Comparison of ENCODE assay signal across 12 mouse cellular contexts in the genomic region with DNA sequence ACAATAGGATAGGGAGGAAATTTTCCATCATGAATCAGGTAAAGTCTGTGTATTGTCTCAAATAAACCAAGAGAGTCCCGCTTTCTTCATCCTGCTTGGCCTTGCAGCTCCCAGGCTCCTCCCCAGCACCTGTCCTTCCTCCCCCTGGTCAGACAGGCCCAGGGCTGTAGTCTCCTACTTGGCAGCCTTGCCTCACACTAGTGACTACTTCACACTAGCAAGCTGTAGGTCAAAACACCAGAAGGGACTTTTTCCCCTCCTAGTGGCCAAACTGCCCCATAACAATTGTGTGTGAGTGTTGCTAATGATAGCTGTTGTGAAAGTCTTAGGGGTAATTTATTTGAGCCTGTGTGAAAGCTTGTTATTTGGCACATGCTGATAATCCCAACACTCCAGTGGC.
DNase-seq lines count a peak whose midpoint lies in the region; ATAC-seq lines count a peak whose summit lies in the region.
"Had no signal": no experiment of that assay in that cellular context is flagged by ENCODE, and none has a peak within 500 bp of the region (broad histone marks: within the 10 kb centered on the region; RNA-seq: fewer than 3 reads in every experiment).

No protein-coding gene starts in this region.

- WGBS in kidney, embryonic 15.5 days, result 87% methylated on average over 1 of the region's 1 CpGs

- no peaks in the 10 kb centered on the region for H3K9me3 ChIP-seq in kidney, embryonic 15.5 days (replicated peaks)
- H3K9me3 ChIP-seq: forebrain, embryonic 15.5 days; hindbrain, embryonic 12.5 days; limb, embryonic 15.5 days; neural tube, embryonic 13.5 days had no signal

- H3K4me3 ChIP-seq in kidney, embryonic 15.5 days (replicated peaks), result no peak overlapping the region
- H3K4me3 ChIP-seq: forebrain, embryonic 15.5 days; hindbrain, embryonic 12.5 days; limb, embryonic 15.5 days; neural tube, embryonic 13.5 days had no signal

- ATAC-seq in kidney, embryonic 15.5 days (replicated peaks; ENCODE audit: low FRiP score), result no peak
- ATAC-seq: forebrain, embryonic 15.5 days had no signal

- H3K9ac ChIP-seq in kidney, embryonic 15.5 days, result no peak overlapping the region
- H3K9ac ChIP-seq: forebrain, embryonic 15.5 days; hindbrain, embryonic 12.5 days; limb, embryonic 15.5 days; neural tube, embryonic 13.5 days had no signal

- no peaks in the 10 kb centered on the region for H3K27me3 ChIP-seq in kidney, embryonic 15.5 days
- H3K27me3 ChIP-seq: forebrain, embryonic 15.5 days; hindbrain, embryonic 12.5 days; limb, embryonic 15.5 days; neural tube, embryonic 13.5 days had no signal

- peak; percentile 15 for DNase-seq in kidney, adult 18-20 months
- DNase-seq in thymus, postnatal 14 days, result peak; percentile 18
- DNase-seq in thymus, postnatal 36 days, result no peak
- peak; percentile 48 for DNase-seq in ZHBTc4 (ENCODE audit: low read depth, low spot score)
- DNase-seq in retina, postnatal 1 day, result peak; percentile 56
- no peak for DNase-seq in spleen, postnatal 4 days (ENCODE audit: low spot score in 2 of 2)
- no peak for DNase-seq in neural tube, embryonic 10.5 days (ENCODE audit: extremely low spot score, low spot score)

- peaks cover 9% of the 10 kb centered on the region; the same call in 1 of the 2 replicates for H3K4me1 ChIP-seq in kidney, embryonic 15.5 days
- H3K4me1 ChIP-seq: forebrain, embryonic 15.5 days; limb, embryonic 15.5 days; neural tube, embryonic 13.5 days had no signal

- H3K36me3 ChIP-seq in kidney, embryonic 15.5 days, result no peaks in the 10 kb centered on the region
- H3K36me3 ChIP-seq: limb, embryonic 15.5 days had no signal

- H3K27ac ChIP-seq in kidney, embryonic 15.5 days, result no peak overlapping the region
- H3K27ac ChIP-seq: forebrain, embryonic 15.5 days; hindbrain, embryonic 12.5 days; limb, embryonic 15.5 days; neural tube, embryonic 13.5 days had no signal

- H3K4me2 ChIP-seq in kidney, embryonic 15.5 days, result no peak overlapping the region
- H3K4me2 ChIP-seq: forebrain, embryonic 15.5 days; hindbrain, embryonic 12.5 days; limb, embryonic 15.5 days; neural tube, embryonic 13.5 days had no signal

Comparison
In these comparisons a context has a peak if more than half of its experiments do, and no peak if none do; other contexts are left out.
1. DNase-seq: peak in kidney, adult 18-20 months (single experiment), thymus, postnatal 14 days (single experiment), ZHBTc4 (single experiment) and retina, postnatal 1 day (single experiment); none in thymus, postnatal 36 days (0 of 2), spleen, postnatal 4 days (0 of 2) and neural tube, embryonic 10.5 days (single experiment).